In the genomic region with DNA sequence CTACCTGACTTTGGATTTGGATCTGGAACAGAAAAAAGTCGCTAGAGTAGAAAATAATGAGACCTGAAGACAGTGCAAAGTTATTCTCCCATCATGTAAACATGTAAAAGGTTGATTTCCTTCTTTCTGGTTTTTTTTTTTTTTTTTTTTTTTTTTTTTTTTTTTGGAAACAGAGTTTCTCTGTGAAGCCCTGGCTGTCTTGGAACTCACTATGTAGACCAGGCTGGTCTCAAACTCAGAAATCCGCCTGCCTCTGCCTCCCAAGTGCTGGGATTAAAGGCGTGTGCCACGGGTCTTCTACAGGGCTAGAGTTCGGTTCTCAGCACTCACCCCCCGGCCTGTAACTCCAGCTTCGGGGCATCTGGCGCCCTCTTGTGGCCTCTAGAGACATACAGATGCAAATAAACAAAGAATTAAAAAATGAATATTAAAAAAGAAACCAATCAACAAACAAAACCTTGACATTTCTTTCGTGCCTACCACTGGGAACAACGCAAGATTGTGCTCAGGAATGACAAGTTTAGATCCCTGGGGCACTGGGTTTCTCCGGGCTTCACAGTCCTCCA, we compare ENCODE assay signal across 13 mouse cellular contexts. TPM values are rescaled to one million over a fixed set of nuclear protein-coding genes. Genes with fewer than 3 reads are reported as not detected.
DNase-seq lines count a peak whose midpoint lies in the region; ATAC-seq and TF ChIP-seq lines count a peak whose summit lies in the region.
"Had no signal": no experiment of that assay in that cellular context is flagged by ENCODE, and none has a peak within 500 bp of the region (broad histone marks: within the 10 kb centered on the region; RNA-seq: fewer than 3 reads in every experiment).

No protein-coding gene starts in this region.

- H3K9ac ChIP-seq in lung, embryonic 15.5 days = no peak overlapping the region
- H3K9ac ChIP-seq in stomach, postnatal 0 days (ENCODE audit: low read length) = no peak overlapping the region

- peaks cover 27% of the 10 kb centered on the region for H3K4me1 ChIP-seq in lung, embryonic 15.5 days
- H3K4me1 ChIP-seq in bone marrow, adult 2 months (ENCODE audit: control insufficient read depth, insufficient read depth, low read length) = peaks cover 2% of the 10 kb centered on the region; the same call in 1 of the 2 replicates
- H3K4me1 ChIP-seq in stomach, postnatal 0 days (replicated peaks; ENCODE audit: control insufficient read depth, insufficient read depth) = no peaks in the 10 kb centered on the region

- no peak overlapping the region for H3K4me3 ChIP-seq in lung, embryonic 15.5 days
- no peak overlapping the region for H3K4me3 ChIP-seq in bone marrow, adult 2 months (replicated peaks; ENCODE audit: control insufficient read depth, low read depth, low read length)
- no peak overlapping the region for H3K4me3 ChIP-seq in stomach, postnatal 0 days (ENCODE audit: low read depth, low read length)
- H3K4me3 ChIP-seq: myocyte had no signal

- peak; percentile 21 for DNase-seq in adrenal gland, postnatal 14 days
- DNase-seq in adrenal gland, postnatal 25 days = no peak
- no peak for DNase-seq in lung, postnatal 4 days
- DNase-seq in stomach, postnatal 0 days (ENCODE audit: low spot score) = no peak
- DNase-seq in adrenal gland, postnatal 10 days = no peak
- DNase-seq in retina, postnatal 1 day = no peak
- DNase-seq: cerebellum, adult 11 months; left cerebral cortex, postnatal 4 days had no signal

- no peaks in the 10 kb centered on the region for H3K9me3 ChIP-seq in lung, embryonic 15.5 days
- H3K9me3 ChIP-seq in stomach, postnatal 0 days (ENCODE audit: control insufficient read depth, low read length) = no peaks in the 10 kb centered on the region
- H3K9me3 ChIP-seq: heart, embryonic 10.5 days had no signal

- H3K36me3 ChIP-seq in lung, embryonic 15.5 days = no peaks in the 10 kb centered on the region
- H3K36me3 ChIP-seq in stomach, postnatal 0 days (ENCODE audit: control insufficient read depth, insufficient read depth, low read length) = no peaks in the 10 kb centered on the region
- H3K36me3 ChIP-seq: heart, embryonic 10.5 days had no signal

- peak overlapping the region; percentile 70 for H3K27ac ChIP-seq in lung, embryonic 15.5 days
- no peak overlapping the region for H3K27ac ChIP-seq in bone marrow, adult 2 months (ENCODE audit: control insufficient read depth, insufficient read depth, low read depth, low read length, poor library complexity)
- H3K27ac ChIP-seq in stomach, postnatal 0 days (replicated peaks) = no peak overlapping the region
- H3K27ac ChIP-seq: hindbrain, postnatal 0 days had no signal

- TF ChIP-seq EP300 in stomach, postnatal 0 days (optimal IDR thresholded peaks at IDR 0.05) = no peak

- ATAC-seq in lung, embryonic 15.5 days (ENCODE audit: borderline replicate concordance, extremely low read depth, low FRiP score, low TSS enrichment) = no peak
- ATAC-seq in stomach, postnatal 0 days (ENCODE audit: low FRiP score, low TSS enrichment) = no peak
- ATAC-seq: hindbrain, postnatal 0 days had no signal

- no peaks in the 10 kb centered on the region for H3K27me3 ChIP-seq in lung, embryonic 15.5 days
- no peaks in the 10 kb centered on the region for H3K27me3 ChIP-seq in stomach, postnatal 0 days (ENCODE audit: control insufficient read depth, insufficient read depth, low read length)

- no peak for TF ChIP-seq POLR2A in bone marrow, adult 2 months (IDR thresholded peaks at IDR 0.05; ENCODE audit: borderline replicate concordance, control insufficient read depth, low read depth, low read length)

- peak overlapping the region; percentile 34; the same call in 1 of the 2 replicates for H3K4me2 ChIP-seq in lung, embryonic 15.5 days
- H3K4me2 ChIP-seq in stomach, postnatal 0 days (replicated peaks; ENCODE audit: low read depth) = no peak overlapping the region

- 65% methylated on average over 11 of the region's 11 CpGs for WGBS in lung, embryonic 15.5 days
- WGBS in bone marrow, adult 2 months = 81% methylated on average over 11 of the region's 11 CpGs
- WGBS in stomach, postnatal 0 days = 76% methylated on average over 11 of the region's 11 CpGs

- peak; percentile 7; the same call in 1 of the 2 replicates for TF ChIP-seq CTCF in bone marrow, adult 2 months (IDR thresholded peaks at IDR 0.05; ENCODE audit: control insufficient read depth, insufficient read depth, low read length)
- peak; percentile 44 for TF ChIP-seq CTCF in stomach, postnatal 0 days (IDR thresholded peaks at IDR 0.05; ENCODE audit: low read depth)

RNA-seq across cellular contexts. Expression of a gene that starts 11.4 kb away (rescaled TPM):
- 1.7 and 2.1 TPM in 2 replicates for total RNA-seq in adrenal gland, postnatal 14 days (2021)
- total RNA-seq in adrenal gland, postnatal 25 days (2021) = 2.8 and 4.2 TPM in 2 replicates
- polyA plus RNA-seq in lung, embryonic 15.5 days (2015; fragmentation: Nextera tagmentation; extraction: Ambion mirVana) = 8.8 and 10.0 TPM in 2 replicates
- polyA plus RNA-seq in bone marrow, adult 2 months (2011; ENCODE audit: insufficient read depth, insufficient read length, low replicate concordance, missing spikeins) = 0.90 TPM in 1 of 2 replicates, not detected in the other
- polyA plus RNA-seq in stomach, postnatal 0 days (2015; fragmentation: Nextera tagmentation; extraction: Ambion mirVana) = 6.3 and 6.8 TPM in 2 replicates
- 1 to 10 TPM; 1.8 to 2.9 TPM for total RNA-seq in adrenal gland, postnatal 10 days (2021)

RNA-seq across cellular contexts. Expression of a gene that starts 14.8 kb away (rescaled TPM):
- 42.6 and 55.8 TPM in 2 replicates for total RNA-seq in adrenal gland, postnatal 14 days (2021)
- 34.7 and 36.0 TPM in 2 replicates for total RNA-seq in adrenal gland, postnatal 25 days (2021)
- 534 and 547 TPM in 2 replicates for polyA plus RNA-seq in lung, embryonic 15.5 days (2015; fragmentation: Nextera tagmentation; extraction: Ambion mirVana)
- polyA plus RNA-seq in bone marrow, adult 2 months (2011; ENCODE audit: insufficient read depth, insufficient read length, low replicate concordance, missing spikeins) = 46.9 and 70.5 TPM in 2 replicates
- 146 and 158 TPM in 2 replicates for polyA plus RNA-seq in stomach, postnatal 0 days (2015; fragmentation: Nextera tagmentation; extraction: Ambion mirVana)
- 10 to 100 TPM; 45.3 to 46.7 TPM for total RNA-seq in adrenal gland, postnatal 10 days (2021)
